Mouse (Mus musculus) layer of hippocampus, postnatal 14 days (tissue): ENCODE data around the gene Slc6a6. TPM values are rescaled to one million over a fixed set of nuclear protein-coding genes. Genes with fewer than 3 reads are reported as not detected.
A peak's percentile ranks its signal among the peaks of the same experiment; 100 is the strongest.

Experiments
- DNase-seq, 2 experiments: peaks; one replicate each; pipeline ENCODE4 v3.0.0; 2021 to 2022; ENCODE audit warnings: low spot score in 2 of 2, mixed read lengths in 1 of 2
- total RNA-seq, 2 experiments: library from RNA; stranded (reverse); gene quantifications; 2 replicates each; pipeline ENCODE4 v1.2.3; 2021

Slc6a6 gene
- total RNA-seq, 2 experiments from 2014 or later: 149 to 151 TPM

- DNase-seq: peak; percentile 32 to 60
These were observed 36.1 kb downstream of the Slc6a6 start for GRCm38 (mm10) chr6:91719865-91720533.

GRCm38 (mm10) chr6:91720588-91721214 lies 36.8 kb downstream of the Slc6a6 start:
- DNase-seq: no peak

GRCm38 (mm10) chr6:91721215-91721701 lies 37.4 kb downstream of the Slc6a6 start:
- DNase-seq: no peak

GRCm38 (mm10) chr6:91727361-91727760 lies 43.5 kb downstream of the Slc6a6 start:
- no peak for DNase-seq

- DNase-seq: no peak
These were observed 45.2 kb downstream of the Slc6a6 start for GRCm38 (mm10) chr6:91728939-91729619.

- DNase-seq: peak; percentile 64 to 74
These were observed 45.8 kb downstream of the Slc6a6 start for GRCm38 (mm10) chr6:91729677-91730127.

- peak; percentile 38 to 71 for DNase-seq
These were observed 48.3 kb downstream of the Slc6a6 start for GRCm38 (mm10) chr6:91732138-91732537.

- no peak for DNase-seq
These were observed 52.6 kb downstream of the Slc6a6 start for GRCm38 (mm10) chr6:91736471-91736870.

GRCm38 (mm10) chr6:91737451-91737850 lies 53.6 kb downstream of the Slc6a6 start:
- DNase-seq: no peak

- no peak for DNase-seq
These were observed 54.2 kb downstream of the Slc6a6 start for GRCm38 (mm10) chr6:91738058-91738457.

GRCm38 (mm10) chr6:91741046-91741445 lies 57.2 kb downstream of the Slc6a6 start:
- peak; percentile 55 to 61 for DNase-seq

GRCm38 (mm10) chr6:91742466-91742865 lies 58.6 kb downstream of the Slc6a6 start:
- DNase-seq: no peak

- DNase-seq: no peak
These were observed 59.1 kb downstream of the Slc6a6 start for GRCm38 (mm10) chr6:91742995-91743394.

- no peak for DNase-seq
These were observed 60.0 kb downstream of the Slc6a6 start for GRCm38 (mm10) chr6:91743886-91744285.

- DNase-seq: no peak
These were observed 61.4 kb downstream of the Slc6a6 start for GRCm38 (mm10) chr6:91745246-91745645.

GRCm38 (mm10) chr6:91745947-91746582 lies 62.2 kb downstream of the Slc6a6 start:
- DNase-seq: no peak

- no peak for DNase-seq
These were observed 62.9 kb downstream of the Slc6a6 start for GRCm38 (mm10) chr6:91746776-91747175.

GRCm38 (mm10) chr6:91750976-91751375 lies 67.1 kb downstream of the Slc6a6 start:
- no peak for DNase-seq

GRCm38 (mm10) chr6:91752884-91753283 lies 69.0 kb downstream of the Slc6a6 start:
- no peak for DNase-seq

- peak in 1 of 2 experiments; percentile 51 for DNase-seq
These were observed 70.2 kb downstream of the Slc6a6 start for GRCm38 (mm10) chr6:91754098-91754497.

GRCm38 (mm10) chr6:91754845-91755244 lies 71.0 kb downstream of the Slc6a6 start:
- no peak for DNase-seq
